Mouse (Mus musculus): ENCODE results near the gene Flnc.

Flnc gene

DNA sequence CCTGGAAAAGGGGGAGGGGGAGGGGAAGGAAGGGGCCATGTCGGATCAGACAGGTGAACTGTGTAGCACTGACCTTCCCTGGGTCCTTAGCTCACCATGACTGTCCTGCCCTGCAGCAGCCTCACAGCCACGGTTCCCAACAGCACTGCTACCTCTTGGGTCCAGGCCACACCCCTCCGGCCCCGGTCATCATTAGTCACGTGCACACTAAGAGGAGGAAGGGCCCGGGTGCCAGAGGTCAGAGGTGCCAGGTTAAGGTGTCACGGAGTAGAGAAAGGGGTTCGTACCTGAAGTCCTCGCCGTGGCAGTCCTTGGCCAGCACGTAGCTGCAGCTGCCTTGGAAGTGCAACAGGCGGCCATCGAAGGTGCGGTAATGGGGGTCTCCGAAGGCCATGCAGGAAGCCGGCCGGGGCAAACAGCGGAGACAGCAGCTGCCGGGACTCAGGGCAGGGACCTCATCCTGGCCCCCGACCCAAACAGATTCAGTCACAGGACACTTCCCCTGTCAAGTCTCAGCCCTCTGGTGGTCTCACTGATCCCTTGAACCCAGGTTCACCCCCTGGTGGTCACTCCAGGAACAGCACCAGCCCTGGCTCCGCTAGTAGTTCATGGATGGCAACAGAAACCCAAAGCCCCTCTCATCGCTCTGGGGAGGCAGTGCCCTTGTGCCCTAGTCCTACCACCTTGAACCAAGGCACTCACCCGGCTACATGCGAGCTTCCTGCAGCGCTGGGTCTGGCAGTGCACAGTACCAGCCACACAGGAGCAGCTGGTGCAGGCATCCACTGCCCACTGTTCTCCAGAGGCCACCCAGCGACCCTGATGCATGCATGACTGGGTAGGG is 51.9 kb downstream of the Flnc start:
- no peak for DNase-seq (ENCODE audit: low read depth, low spot score)

DNA sequence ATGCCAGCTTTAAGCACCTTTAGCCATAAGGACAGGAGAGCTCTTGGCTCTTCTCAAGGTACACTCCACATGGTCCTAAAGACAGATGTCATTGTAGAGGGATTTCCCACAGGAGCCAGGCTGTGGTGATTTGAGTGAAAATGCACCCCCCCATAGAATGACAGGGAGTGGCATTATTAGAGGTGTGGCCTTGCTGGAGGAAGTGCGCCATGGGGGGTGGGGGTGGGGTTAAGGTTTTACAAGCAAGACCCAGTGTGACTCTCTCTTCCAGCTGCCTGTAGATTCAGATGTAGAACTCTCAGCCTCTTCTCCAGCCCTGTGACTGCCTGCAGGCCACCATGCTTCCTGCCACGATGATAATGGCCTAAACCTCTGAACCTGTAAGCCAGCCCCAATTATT is 52.9 kb downstream of the Flnc start:
- DNase-seq (ENCODE audit: low read depth, low spot score) = no peak

DNA sequence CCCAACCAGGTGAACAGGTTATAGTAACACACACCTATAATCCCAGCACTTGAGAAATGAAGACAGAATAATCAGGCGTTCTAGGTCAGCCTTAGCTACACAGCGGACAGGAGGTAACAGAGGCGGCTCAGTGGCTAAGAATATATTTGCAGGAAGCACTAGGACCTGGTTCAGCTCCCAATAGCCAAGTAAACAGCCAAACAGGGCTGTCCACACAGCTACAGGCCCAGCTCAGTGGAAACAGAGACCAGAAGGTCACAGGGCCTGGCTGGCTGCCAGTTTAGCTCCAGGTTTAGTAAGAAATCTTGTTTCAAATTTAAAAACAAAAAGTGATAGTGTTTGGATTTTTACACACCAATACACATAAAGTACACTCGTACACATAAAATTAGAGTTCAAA is 61.0 kb downstream of the Flnc start:
- DNase-seq (ENCODE audit: low read depth, low spot score) = no peak

DNA sequence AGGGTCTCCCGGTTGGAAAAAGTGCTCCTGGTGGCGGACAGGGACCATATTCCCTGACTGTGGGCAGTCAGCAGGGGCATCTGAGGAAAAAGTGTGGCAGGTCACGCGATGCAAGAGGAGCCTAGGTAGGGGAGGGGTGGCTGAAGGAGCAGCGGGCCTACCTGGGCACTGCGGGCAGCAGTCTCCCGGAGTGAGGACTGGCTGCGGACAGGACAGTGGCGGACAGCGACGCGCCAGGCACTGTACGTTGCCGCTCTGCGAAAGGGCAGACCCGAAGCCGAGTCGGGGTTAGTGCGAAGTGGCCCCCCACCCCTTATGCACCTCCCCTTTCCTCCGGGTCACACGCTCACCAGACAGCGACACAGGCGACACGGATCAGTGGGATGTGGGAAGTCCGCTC is 63.2 kb downstream of the Flnc start:
- DNase-seq (ENCODE audit: low read depth, low spot score) = no peak

DNA sequence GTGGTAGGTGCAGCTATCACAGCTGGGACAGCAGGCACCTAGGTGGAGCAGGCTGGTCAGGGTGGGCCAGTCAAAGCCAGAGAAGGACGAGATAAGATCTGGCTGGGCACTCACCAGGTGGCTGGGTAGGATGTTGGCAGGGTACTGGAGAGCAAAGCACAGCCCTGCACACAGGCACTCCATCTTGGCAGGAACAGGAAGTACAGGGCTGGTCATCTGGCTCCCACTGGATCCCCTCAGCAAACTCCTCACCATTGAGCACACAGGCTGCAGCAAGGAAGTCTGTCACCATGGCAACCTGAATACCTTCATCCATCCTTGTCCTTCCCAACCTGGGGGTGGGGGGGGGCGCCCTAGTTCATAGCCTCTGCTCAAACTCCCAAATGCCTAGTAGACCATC is 64.7 kb downstream of the Flnc start:
- DNase-seq (ENCODE audit: low read depth, low spot score) = no peak

DNA sequence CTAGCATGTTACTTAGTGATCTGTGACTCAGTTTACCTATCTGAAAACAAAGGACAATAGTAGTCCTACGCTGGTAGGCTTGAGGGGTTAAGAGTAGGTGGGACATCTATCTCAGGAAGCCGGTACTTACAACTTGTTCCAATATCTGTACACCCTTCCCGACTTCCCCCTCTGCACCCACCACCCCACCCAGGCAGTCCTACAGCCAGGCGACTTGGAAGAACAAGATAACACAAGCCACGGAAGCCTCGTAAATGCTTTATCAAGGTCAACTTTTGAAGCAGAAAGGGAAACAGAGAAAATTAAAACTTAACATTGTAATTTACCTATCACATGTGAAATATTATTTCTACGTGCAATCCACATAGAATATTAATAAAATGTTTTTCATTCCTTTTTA is 67.1 kb downstream of the Flnc start:
- no peak for DNase-seq (ENCODE audit: low read depth, low spot score)

DNA sequence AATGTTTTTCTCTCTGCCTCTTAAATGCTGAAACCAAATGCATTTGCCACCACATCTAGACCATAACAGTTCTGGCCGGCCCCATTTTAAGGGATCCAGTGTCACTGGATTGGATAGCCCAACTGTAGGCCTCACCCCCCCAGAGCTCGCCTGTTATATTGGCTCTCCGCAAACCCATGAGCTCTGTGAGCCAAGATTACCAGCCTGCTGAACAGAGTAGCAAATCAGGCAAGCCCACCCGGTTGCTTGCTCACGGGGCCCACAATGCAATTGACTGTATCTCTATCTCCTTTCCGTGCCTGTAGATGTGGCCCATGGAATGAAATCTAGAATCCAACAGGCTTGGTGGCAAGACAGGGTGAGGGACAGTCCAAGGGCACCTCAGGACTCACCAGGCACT is 67.8 kb downstream of the Flnc start:
- no peak for DNase-seq (ENCODE audit: low read depth, low spot score)

DNA sequence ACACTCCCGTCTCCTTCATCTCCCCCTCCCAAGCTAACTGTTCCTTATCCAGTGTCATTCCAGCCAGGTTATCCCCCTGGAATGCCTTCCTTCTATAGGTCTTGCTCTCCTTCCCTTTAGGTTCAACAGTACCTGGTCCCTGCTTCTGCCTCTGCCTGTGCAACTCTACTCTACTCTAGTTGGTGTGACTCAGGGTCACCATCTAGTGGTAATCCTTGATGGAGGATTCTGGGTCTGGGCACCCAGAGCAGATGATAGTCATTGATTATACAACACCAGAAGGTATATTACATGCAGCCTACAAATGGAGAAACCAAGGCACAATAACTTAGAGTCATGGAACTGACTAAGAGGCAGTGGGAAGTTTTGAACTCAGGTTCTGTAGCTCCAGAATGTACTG is 68.5 kb downstream of the Flnc start:
- no peak for DNase-seq (ENCODE audit: low read depth, low spot score)

DNA sequence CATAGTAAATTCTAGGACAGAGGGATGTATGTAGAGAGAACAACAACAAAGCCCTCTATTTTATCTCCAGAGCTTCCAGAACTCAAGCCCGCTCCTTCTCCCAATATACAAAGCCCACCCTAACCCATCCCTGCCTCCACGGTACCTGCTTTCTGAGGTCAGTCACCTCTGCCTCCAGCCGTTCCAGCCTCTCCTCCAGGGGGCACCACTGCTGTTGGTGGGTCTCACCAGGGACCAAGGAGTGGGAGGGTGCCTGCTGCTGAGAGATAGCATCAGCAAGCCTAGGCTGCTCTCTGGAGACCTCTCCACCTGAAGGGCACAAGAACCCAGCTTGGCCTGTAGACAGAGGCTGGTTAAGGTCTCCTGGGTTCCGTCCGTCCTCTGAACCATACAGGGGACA is 72.4 kb downstream of the Flnc start:
- no peak for DNase-seq (ENCODE audit: low read depth, low spot score)

DNA sequence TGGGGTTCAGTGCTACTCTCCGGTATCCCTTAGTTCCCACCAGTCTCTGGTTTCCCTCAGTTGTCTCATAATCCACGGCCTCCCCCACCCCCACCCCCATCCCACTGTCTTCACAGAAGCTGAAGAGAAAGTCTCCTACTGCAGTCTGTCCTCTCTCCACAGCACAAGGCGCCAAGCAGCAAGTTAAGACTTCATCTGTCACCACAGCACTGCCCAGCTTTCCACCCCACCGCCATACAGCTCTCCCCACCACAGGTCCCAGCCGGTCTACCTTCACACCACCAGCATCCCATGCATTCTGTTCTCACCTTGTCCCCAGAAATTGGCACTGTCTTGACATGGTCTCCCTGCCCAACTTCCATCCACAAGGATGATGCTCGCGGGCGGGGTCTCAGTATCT is 73.8 kb downstream of the Flnc start:
- no peak for DNase-seq (ENCODE audit: low read depth, low spot score)

DNA sequence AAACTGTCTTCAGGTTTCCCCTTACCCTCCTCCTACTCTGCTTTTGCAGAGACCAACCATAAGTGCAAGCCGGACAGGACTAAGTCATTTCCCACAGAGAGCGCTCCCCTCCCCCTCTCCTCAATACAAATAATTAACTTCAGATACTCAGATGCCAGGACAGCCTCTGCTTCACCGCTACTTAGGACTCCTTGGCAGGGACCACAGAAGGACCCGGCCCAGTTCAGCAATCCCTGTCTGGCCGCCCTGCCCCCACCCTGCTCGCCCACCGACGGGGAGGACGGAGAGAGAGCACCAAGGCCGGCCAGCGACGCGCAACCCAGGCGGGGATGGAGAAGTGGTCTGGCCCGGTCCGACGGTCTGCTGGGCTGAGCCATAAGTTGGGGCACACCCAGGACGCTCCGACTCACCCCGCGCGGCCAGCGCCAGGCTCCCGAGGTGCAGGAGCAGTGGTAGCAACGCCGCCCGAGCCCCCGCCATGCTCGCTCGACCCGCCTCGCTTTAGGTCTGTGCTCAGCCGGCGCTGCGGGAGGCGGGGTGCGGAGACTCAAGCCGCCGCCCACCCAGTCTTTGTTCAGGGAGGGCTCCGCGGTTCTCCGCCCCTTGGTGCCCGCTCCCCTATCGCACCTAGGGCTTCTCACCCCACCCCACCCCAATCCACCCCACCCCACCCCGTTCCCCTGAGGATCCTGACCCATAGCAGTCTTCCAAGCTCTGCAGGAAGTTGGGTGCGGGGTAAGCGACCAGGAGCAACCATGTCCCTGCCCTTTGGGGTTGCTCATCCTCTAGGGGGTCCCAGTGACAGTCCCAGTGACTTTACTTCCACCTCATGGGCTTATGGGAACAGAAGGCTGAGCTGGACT is 74.6 kb downstream of the Flnc start, which contains the start of gene Kcp:
Kcp (minus strand) TSS at position 506 of the 863 bp plus-strand sequence.
- no peak for DNase-seq (ENCODE audit: low read depth, low spot score)

DNA sequence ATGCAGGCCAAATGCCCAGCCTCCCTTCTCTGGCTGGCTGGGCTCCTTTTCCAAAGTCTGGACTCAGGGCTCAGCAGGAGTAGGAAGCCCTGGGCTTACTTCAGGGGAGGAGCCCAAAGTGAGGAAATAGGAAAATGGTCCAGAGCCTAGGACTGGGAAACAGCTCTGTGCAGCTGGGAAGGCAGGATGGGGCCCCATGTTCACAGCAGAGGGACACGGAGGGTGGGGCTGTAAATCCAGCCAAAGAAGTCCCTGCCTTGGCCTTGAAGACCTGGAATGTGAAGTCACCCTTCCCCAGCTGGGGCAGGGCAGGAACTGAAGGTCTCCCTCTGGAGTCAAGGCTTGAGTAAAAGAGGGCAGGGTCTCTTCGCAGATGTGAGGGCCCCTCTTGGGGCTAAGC is 76.0 kb downstream of the Flnc start:
- DNase-seq (ENCODE audit: low read depth, low spot score) = no peak

All from retina, adult 2 months (tissue).